Mouse (Mus musculus) bone marrow macrophage, adult 2 months (primary cell): ENCODE results near the gene Gm17416.

Experiments used
- CTCF ChIP-seq: IDR thresholded peaks from 2 replicates; pipeline ENCODE4 v1.5.1; 2012; ENCODE audit warnings: low read depth, mild to moderate bottlenecking, low read length, moderate library complexity
- POLR2A ChIP-seq: IDR thresholded peaks from 2 replicates; pipeline ENCODE4 v1.6.1; 2012; ENCODE audit warnings: mild to moderate bottlenecking, low read depth, low read length, borderline replicate concordance

DNA sequence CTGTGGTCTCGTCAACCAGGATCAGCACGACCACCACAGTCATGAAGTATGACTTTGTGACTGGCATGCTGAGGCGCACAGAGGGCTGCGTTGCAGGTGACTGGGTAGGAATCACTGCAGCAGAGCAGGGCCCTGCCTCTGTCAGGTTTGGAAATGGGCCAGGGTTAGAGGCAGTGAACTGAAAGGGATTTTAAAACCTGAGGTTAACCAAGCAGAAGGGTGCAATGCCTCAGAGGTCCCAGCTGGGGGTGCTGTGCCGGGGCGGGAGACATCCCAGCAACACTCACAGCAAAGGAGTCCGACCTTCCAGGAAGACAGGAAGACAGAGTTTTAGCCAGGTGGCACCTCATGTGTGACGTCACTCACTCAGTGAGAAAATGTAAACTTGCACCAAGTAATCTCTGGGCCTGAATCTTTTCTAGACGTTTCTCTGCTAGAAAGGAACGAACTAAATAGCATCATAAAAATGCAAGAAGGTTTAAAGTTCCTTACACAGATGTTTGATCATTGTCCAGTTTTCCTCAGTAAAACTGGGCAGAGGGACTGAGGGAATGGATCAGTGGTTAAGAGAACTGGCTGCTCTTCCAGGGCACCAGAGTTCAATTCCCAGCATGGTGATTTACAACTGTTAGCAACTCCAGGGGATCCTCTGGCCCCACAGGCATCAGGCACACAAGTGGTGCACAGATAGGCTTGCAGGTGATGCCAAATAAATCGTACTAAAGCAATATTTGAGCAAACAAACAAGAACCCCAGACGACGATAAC, 29.0 kb upstream of the Gm17416 start, which contains the start of gene Defb29:
- TF ChIP-seq POLR2A (no peak), CTCF (no peak)
